Mouse (Mus musculus) neural tube, embryonic 14.5 days (tissue): Measurements from ENCODE around the gene Vps39. TPM values are rescaled to one million over a fixed set of nuclear protein-coding genes. Genes with fewer than 3 reads are reported as not detected.

Experiments used
- ATAC-seq: fragments of 200-750 bp; cut with Nextera tagmentation; 2 replicates; pipeline ENCODE4 v1.8.0; 2017; ENCODE audit warnings: low read depth, mild to moderate bottlenecking, moderate TSS enrichment, moderate library complexity
- H3K27ac ChIP-seq: fragments of 300-500 bp; sonication (generic); 2 replicates; pipeline ENCODE4 v1.5.1; 2014; ENCODE audit warnings: low read depth, mild to moderate bottlenecking, control low read depth, low read length, moderate library complexity, mixed read lengths
- H3K27me3 ChIP-seq: fragments of 300-500 bp; sonication (generic); 2 replicates; pipeline ENCODE4 v1.6.1; 2014; ENCODE audit warnings: low read length; ENCODE audit not compliant: control insufficient read depth, insufficient read depth
- H3K36me3 ChIP-seq: fragments of 300-500 bp; sonication (generic); 2 replicates; pipeline ENCODE4 v1.6.1; 2014; ENCODE audit warnings: low read length, mixed read lengths; ENCODE audit not compliant: control insufficient read depth, insufficient read depth
- H3K4me1 ChIP-seq: fragments of 300-500 bp; sonication (generic); 2 replicates; pipeline ENCODE4 v1.6.1; 2014; ENCODE audit warnings: low read length; ENCODE audit not compliant: control insufficient read depth, insufficient read depth
- H3K4me2 ChIP-seq: fragments of 300-500 bp; sonication (generic); 2 replicates; pipeline ENCODE4 v1.6.1; 2014; ENCODE audit warnings: mild to moderate bottlenecking, low read depth, low read length, control low read depth
- H3K4me3 ChIP-seq: fragments of 300-500 bp; sonication (generic); 2 replicates; pipeline ENCODE4 v1.5.1; 2014; ENCODE audit warnings: low read depth, low read length, control low read depth, mixed read lengths
- H3K9ac ChIP-seq: fragments of 300-500 bp; sonication (generic); replicated peaks from 2 replicates; pipeline ENCODE4 v1.6.1; 2014; ENCODE audit warnings: low read depth, mild to moderate bottlenecking, control low read depth, low read length, mixed read lengths
- H3K9me3 ChIP-seq: fragments of 300-500 bp; sonication (generic); 2 replicates; pipeline ENCODE4 v1.6.1; 2016; ENCODE audit warnings: low read length; ENCODE audit not compliant: control insufficient read depth
- WGBS: fragments of 180-500 bp; shearing (Covaris S2); extraction: QIAGEN DNeasy Blood & Tissue Kit; methylation state at CpG from one replicate; pipeline ENCODE4 v1.1.7; 2014; 5-methylcytosine and 5-hydroxymethylcytosine counted together
- polyA plus RNA-seq: library from polyadenylated mRNA; unstranded; fragments of >200 nt; fragmentation: Nextera tagmentation; extraction: Ambion mirVana; gene quantifications from 2 replicates; pipeline ENCODE4 v1.2.1, GENCODE M21; 2014

Vps39 gene
- polyA plus RNA-seq, 1 experiment from 2014 or later: 46.2 TPM

- H3K36me3 ChIP-seq: no peaks in the 10 kb centered on the region
- WGBS: 88% methylated on average over 4 of the region's 4 CpGs
- H3K9ac ChIP-seq: no peak overlapping the region
- no peaks in the 10 kb centered on the region for H3K27me3 ChIP-seq
- H3K4me3 ChIP-seq: no peak overlapping the region
- H3K27ac ChIP-seq: no peak overlapping the region
- H3K9me3 ChIP-seq: no peaks in the 10 kb centered on the region
- ATAC-seq: no peak
- no peak overlapping the region for H3K4me2 ChIP-seq
- no peaks in the 10 kb centered on the region for H3K4me1 ChIP-seq
Measured at GRCm38 (mm10) chr2:120285639-120286038, 67.3 kb downstream of the Vps39 start.

DNA sequence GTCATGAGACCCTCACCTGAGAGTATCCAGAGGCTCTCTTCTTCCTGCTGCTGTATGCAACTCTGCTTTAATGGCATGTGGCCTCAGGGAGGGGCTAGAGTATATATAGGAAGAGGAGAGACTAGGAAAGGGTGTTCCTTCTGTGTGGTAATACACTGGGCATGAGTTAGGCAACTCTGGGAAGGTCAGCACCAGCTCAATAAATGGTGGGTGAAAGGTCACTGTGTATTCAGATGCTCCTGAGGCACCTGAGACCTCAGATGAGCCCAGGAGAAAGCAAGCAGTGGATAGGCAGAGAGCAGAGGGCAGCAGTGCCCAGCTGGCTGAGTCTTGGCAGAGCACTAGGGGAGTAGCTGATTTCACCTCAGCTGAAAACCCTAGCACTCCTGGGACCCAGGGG lies 68.2 kb downstream of the Vps39 start:
- Histone ChIP-seq H3K36me3 (no peaks in the 10 kb centered on the region), H3K9me3 (no peaks in the 10 kb centered on the region), H3K4me1 (no peaks in the 10 kb centered on the region), H3K4me3 (no peak overlapping the region), H3K27ac (no peak overlapping the region), H3K4me2 (no peak overlapping the region), H3K9ac (no peak overlapping the region), H3K27me3 (no peaks in the 10 kb centered on the region)
- no peak for ATAC-seq

DNA sequence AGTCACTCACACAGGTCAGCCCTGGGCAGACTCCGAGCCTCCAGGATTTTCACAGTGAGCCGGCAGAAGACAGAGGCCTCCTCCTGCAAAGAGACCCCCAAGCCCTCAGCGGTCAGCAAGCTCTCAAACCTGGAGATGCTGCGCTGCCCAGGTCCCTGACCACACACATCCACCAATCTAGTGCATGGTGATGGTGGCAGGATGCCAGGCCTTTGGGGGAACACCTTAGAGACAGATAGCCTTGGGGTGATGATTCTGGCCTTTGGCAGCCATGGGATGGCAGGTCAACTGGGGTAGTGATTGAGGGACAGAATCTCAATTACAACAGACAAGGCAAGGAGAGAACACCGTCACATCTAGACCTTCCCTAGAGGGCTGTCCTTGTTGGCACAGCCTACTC lies 68.8 kb downstream of the Vps39 start:
- Histone ChIP-seq H3K9ac (no peak overlapping the region), H3K4me1 (no peaks in the 10 kb centered on the region), H3K27me3 (no peaks in the 10 kb centered on the region), H3K36me3 (no peaks in the 10 kb centered on the region), H3K27ac (no peak overlapping the region), H3K4me3 (no peak overlapping the region), H3K4me2 (no peak overlapping the region), H3K9me3 (no peaks in the 10 kb centered on the region)
- 77% methylated on average over 5 of the region's 5 CpGs for WGBS
- ATAC-seq: no peak

- no peaks in the 10 kb centered on the region for H3K27me3 ChIP-seq
- no peaks in the 10 kb centered on the region for H3K9me3 ChIP-seq
- H3K4me1 ChIP-seq: no peaks in the 10 kb centered on the region
- H3K4me2 ChIP-seq: no peak overlapping the region
- no peak overlapping the region for H3K9ac ChIP-seq
- no peak for ATAC-seq
- no peak overlapping the region for H3K4me3 ChIP-seq
- H3K27ac ChIP-seq: no peak overlapping the region
- WGBS: 68% methylated on average over 6 of the region's 6 CpGs
- no peaks in the 10 kb centered on the region for H3K36me3 ChIP-seq
Measured at GRCm38 (mm10) chr2:120283550-120283949, 69.4 kb downstream of the Vps39 start.

DNA sequence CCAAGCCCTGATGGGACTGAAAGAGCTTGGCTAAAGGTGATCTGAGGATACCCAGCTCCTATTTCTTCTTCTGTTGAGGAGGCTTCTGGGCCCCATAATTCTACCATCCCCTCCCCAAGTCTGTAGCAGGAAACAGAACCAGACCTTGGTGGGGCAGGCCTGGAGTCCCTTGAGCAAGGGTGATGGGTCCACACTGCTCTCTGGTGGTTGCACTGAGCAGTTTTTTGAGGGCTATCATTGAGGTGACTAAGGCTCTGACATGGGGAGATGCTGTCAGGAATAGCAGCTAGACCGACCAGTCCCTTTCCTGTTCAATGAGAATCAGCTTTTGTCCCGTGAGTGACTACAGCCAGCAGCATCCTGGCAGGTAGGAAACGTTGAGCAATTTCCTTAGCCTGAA lies 71.7 kb downstream of the Vps39 start:
- Histone ChIP-seq H3K9me3 (no peaks in the 10 kb centered on the region), H3K27me3 (no peaks in the 10 kb centered on the region), H3K4me2 (no peak overlapping the region), H3K36me3 (no peaks in the 10 kb centered on the region), H3K27ac (no peak overlapping the region), H3K4me1 (no peaks in the 10 kb centered on the region), H3K4me3 (no peak overlapping the region), H3K9ac (no peak overlapping the region)
- 66% methylated on average over 3 of the region's 3 CpGs for WGBS
- no peak for ATAC-seq

- 18% methylated on average over 8 of the region's 8 CpGs for WGBS
- Histone ChIP-seq H3K9ac (no peak overlapping the region), H3K9me3 (no peaks in the 10 kb centered on the region), H3K4me2 (no peak overlapping the region), H3K36me3 (no peaks in the 10 kb centered on the region), H3K27ac (no peak overlapping the region), H3K4me3 (no peak overlapping the region), H3K27me3 (no peaks in the 10 kb centered on the region), H3K4me1 (no peaks in the 10 kb centered on the region)
- ATAC-seq: no peak
Measured at GRCm38 (mm10) chr2:120279961-120280360, 73.0 kb downstream of the Vps39 start.

GRCm38 (mm10) chr2:120276951-120277350 lies 76.0 kb downstream of the Vps39 start:
- Histone ChIP-seq H3K27ac (no peak overlapping the region), H3K36me3 (no peaks in the 10 kb centered on the region), H3K9me3 (no peaks in the 10 kb centered on the region), H3K27me3 (no peaks in the 10 kb centered on the region), H3K4me3 (no peak overlapping the region), H3K4me2 (no peak overlapping the region), H3K4me1 (no peaks in the 10 kb centered on the region), H3K9ac (no peak overlapping the region)
- WGBS: 85% methylated on average over 4 of the region's 4 CpGs
- no peak for ATAC-seq

DNA sequence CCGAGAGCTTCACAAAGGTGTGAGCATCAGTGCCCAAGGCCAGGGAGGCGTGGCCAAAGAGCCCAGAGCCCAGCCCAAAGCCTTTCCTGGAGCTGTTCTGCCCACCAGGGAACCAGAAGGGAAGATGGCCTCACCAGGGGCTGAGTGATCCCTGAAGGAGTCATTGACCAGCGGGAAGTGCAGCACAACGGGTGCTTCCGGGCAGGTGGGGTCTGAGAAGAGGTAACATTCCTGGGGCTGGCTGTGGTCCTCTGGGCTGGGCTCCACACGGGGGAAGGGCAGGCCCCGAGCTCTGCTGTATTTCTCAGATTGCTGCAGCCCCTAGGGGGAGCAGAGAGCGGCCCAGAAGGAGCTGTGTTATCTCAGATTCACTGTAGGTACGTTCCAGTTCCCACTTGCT lies 84.3 kb downstream of the Vps39 start:
- H3K36me3 ChIP-seq: no peaks in the 10 kb centered on the region
- H3K27me3 ChIP-seq: no peaks in the 10 kb centered on the region
- H3K9ac ChIP-seq: no peak overlapping the region
- no peak overlapping the region for H3K4me2 ChIP-seq
- ATAC-seq: no peak
- no peak overlapping the region for H3K27ac ChIP-seq
- H3K4me1 ChIP-seq: no peaks in the 10 kb centered on the region
- 5% methylated on average over 9 of the region's 9 CpGs for WGBS
- H3K4me3 ChIP-seq: no peak overlapping the region
- no peaks in the 10 kb centered on the region for H3K9me3 ChIP-seq
